Mouse (Mus musculus) 3134 (cell line): ENCODE measurements around the gene Ckm.

Source experiments
- DNase-seq: peaks from one replicate; pipeline ENCODE4 v3.0.0-alpha.2; 2011; ENCODE audit warnings: low spot score; ENCODE audit not compliant: insufficient read length; ENCODE audit errors: extremely low read depth

Ckm gene

GRCm38 (mm10) chr7:19383708-19384107, 20.9 kb upstream of the Ckm start:
- no peak for DNase-seq

DNA sequence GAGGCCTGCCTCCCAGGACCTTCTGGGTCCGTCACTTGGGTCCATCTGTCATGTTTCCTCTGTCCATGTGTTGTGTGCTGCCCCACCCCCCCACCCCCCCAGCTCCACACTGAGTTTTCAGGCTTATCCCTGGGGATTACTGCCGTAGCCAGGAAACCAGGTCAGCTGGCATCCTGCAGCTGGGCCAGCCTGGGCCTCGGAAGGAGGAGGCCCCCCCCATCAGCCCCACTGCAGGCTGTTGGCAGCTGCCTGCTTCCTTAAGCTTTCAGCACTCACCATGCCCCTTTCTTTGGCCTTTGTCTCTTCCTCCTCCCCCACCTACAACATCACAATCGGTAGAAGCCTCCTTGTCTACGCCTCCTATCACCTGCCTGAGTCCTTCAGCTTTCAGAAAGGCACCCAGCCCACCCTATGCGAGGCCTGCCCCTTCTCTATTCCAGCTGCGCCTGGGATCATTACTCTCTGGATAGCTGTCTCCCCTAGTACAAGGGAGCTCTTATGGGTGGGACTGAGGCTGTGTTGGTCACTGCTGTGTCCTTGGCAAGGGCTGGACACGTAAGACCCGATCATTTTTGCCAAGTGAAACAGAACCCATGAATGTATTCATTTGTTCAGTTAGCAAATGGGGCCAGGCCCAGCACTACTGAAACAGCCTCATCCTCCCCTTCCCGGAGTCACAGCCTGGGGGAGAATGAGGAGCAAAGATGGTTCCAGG, 15.7 kb upstream of the Ckm start:
- DNase-seq, result no peak

DNA sequence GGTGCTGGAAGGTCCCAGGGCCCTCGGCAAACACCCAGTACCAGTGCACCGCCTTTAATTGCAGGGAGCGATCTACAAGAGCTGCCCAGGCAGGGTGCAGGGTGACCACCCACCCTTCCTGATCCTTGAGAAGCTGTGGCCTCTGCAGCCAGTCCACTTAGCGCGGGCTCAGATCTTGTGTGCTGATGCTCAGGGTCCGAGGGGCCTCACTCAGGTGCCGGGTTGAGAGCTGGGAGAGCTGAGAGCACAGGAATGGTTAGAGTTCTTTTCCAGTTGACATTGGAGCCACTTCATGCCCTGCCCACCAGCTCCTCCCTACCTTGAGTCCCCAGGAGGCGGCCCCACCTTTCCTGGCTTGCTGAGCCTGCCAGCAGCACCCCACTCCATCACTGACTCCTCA, 10.1 kb upstream of the Ckm start:
- no peak for DNase-seq

DNA sequence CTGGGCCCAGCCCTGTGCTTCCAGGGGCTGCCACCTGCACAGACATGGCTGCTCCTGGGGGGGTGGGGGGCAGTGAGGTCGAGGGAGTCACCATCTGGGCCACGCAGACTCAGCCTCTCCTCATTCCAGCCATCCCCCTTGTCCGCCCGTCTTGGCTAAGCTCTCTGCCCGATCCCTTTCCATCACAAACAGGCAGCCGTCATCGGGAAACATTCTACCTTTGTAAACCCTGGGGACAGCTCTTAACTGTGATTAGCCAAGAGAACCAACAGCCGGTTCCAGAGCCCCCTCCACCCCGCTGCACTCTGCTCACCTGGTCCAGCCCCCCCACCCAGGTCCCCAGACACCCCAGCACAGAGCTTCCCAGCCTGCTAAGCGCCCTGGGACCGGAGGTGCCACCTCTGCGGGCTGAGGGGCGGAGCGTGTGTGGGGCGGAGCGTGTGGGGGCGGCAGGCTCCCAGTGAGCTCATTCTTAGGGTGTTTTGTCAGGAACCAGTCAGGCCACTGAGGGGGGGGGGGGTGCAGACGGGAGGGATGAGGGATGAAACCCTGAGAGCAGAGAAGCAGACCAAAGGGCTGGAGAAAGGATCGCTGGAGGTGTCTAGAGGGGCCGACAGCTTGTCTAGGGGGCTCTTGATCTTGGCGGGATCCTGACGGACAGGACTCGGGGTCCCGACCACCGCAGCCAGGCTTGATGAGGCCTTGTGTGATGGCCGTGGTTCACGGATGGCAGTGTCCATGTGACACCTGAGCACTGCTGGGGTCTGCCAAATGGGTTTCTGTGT, 4.9 kb upstream of the Ckm start:
- peak; percentile 83 for DNase-seq

GRCm38 (mm10) chr7:19400946-19401345, 3.6 kb upstream of the Ckm start:
- no peak for DNase-seq

DNA sequence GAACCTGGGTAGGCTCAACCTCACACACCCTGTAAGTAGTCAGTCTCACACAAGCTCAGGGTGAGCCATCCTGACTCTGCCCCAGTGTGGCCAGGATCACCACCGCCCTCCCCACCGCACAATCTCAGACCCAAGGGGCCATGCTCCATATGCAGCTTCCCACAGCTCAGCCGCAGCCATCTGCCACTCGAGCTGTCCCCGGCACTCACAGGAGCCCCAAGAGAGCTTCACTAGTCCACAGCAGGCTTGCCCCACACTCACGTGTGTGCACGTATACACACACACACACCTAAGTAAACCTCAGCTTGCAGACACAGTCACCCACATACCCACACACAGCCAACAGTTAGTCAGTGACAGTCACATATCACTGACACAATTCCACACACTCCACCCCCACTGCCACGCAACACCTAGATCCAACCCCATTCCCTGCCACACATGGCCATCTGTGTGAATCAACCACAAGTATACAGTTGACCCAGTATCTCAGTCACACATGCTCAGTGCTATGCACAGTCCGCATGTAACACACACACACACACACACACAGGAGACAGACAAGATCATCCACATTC, 2.0 kb upstream of the Ckm start:
- no peak for DNase-seq

DNA sequence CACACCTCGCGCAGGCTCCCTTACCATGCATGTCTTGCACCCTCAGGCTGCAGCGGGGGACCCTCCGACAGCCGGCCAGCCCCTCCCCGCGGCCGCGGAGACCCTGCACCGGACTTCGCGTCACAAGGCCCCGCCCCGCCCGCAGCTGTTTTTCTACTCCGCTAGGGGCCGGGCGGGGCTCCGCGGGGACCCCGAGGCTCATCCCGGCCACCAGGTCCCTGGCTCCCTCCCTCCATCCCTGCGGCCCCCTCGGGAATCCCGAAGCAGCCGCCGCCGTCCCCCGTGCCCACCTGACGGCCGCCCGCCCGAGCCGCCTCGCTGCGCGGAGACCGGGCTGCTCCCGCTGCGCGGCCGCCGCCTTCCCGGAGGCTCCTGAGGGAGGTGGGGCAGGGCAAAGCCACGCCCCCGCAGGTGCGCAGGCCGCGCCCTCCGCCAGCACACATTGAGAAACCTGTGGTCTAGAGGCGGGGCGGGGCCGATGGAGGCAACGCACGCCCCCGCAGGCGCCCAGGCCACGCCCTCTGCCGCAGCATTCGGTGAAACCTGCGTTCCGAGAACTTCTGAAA, 762 bp upstream of the Ckm start, which contains the start of gene Klc3:
Klc3 (minus strand) TSS at position 374 of the 566 bp plus-strand sequence.
- DNase-seq, result no peak

DNA sequence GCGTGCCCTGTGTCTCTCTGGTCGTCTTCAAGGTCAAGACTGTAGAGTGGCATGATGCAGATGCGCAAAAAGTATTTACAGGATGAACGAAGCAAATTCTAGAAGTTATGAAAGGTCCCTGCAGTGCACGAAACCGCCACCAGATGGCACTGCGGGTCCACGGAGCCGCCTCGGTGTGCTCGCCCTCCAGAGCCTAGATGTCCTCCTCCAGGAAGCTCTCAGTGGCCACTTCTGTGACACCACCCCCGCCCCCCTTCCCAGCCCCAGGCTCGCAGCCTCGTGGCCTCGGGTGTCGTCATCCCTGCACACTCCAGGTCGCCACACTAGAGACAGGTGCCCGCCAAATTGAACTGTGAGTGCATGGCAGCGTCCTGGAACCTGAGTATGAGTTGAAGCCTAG, 841 bp downstream of the Ckm start:
- DNase-seq, result peak; percentile 84

- no peak for DNase-seq
These were observed 5.2 kb downstream of the Ckm start for GRCm38 (mm10) chr7:19409753-19410152.

DNA sequence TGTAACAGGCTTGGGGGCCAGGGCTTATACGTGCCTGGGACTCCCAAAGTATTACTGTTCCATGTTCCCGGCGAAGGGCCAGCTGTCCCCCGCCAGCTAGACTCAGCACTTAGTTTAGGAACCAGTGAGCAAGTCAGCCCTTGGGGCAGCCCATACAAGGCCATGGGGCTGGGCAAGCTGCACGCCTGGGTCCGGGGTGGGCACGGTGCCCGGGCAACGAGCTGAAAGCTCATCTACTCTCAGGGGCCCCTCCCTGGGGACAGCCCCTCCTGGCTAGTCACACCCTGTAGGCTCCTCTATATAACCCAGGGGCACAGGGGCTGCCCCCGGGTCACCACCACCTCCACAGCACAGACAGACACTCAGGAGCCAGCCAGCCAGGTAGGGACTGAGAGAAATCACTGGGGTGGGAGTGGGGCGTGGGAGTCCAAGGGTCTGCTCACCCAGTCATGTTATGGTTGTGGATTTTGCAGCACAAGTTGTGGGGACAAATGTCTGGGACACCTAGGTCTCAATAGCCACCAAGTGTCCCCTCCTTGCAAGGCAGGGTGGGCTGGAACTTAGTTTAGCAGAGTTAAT, 6.3 kb downstream of the Ckm start:
- no peak for DNase-seq

DNA sequence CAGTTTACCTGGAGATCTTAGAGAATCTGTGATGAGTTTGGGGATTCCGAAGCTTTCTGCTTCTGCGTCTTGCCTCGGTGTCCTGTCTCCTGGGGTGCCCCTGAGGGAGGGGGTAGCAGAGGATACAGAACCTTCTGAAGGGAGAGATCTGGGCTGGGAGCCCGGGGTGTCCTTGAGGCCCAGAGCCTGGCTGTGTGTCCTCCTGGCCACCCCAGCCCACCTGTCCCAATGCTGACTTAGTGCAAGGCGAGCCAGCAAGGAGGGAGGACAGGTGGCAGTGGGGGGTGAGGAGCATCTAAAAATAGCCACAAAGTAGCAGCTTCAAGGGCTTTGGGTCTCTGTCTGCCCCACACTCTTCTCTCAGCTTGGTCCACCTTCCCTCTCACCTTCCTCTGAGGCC, 7.2 kb downstream of the Ckm start:
- DNase-seq, result no peak

GRCm38 (mm10) chr7:19413525-19413924, 8.9 kb downstream of the Ckm start:
- no peak for DNase-seq

- no peak for DNase-seq
These were observed 12.0 kb downstream of the Ckm start for GRCm38 (mm10) chr7:19416590-19416989.

DNA sequence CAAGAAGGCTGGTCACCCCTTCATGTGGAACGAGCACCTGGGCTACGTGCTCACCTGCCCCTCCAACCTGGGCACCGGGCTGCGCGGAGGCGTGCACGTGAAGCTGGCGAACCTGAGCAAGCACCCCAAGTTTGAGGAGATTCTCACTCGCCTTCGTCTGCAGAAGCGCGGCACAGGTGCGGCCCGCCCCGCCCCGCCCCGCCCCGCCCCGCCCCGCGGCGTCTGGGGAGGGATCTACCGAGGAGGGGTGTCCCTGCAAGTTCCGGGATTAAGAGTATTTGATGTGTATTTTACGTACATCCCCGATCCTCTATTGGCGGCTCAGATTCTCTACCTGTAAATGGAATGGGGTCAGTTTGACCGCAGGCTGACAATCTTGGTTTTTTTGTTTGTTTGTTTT, 15.5 kb downstream of the Ckm start:
- no peak for DNase-seq

GRCm38 (mm10) chr7:19420821-19421636, 16.5 kb downstream of the Ckm start:
- no peak for DNase-seq

DNA sequence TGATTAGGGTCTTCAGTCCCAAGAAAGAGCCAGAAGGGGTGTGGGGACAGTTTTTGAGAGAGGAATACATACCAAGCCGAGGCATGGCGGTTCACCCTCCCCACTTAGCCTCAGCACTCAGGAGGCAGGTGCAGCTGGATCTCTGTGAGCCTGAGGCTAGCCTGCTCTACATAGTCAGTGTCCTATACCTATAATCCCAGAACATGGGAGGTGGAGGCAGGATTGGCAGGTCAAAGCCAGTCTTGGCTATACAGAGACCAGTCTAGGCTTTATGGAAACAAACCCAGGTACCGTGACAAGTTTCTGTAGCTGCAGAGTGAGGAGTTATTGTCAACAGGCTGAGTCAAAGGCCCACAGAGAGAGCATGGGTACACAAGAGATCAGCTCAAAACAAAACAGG, 18.5 kb downstream of the Ckm start:
- DNase-seq, result no peak

GRCm38 (mm10) chr7:19424051-19424450, 19.5 kb downstream of the Ckm start:
- DNase-seq, result no peak

- no peak for DNase-seq
These were observed 21.8 kb downstream of the Ckm start for GRCm38 (mm10) chr7:19426349-19426748.

DNA sequence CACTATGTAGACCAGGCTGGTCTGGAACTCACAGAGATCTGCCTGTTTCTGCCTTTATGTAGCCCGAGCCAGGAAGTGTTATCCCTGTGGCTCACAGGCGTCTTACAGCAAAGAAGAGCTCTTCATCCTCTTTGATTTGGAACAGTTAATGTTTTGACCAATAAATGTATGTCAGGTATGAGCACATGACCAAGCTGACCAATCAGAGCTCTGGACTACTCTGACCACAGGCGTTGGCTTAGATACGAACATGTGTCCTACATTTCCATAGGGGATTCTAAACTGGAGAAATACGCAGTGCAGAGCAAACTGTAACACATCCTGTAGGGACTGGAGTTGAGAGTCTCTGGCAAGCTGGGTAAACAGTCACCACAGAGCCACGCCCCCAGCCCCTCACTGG, 22.3 kb downstream of the Ckm start:
- DNase-seq, result no peak

GRCm38 (mm10) chr7:19427999-19428650, 23.5 kb downstream of the Ckm start:
- DNase-seq, result no peak
